Mouse (Mus musculus): ENCODE measurements around the gene 1700010B08Rik. TPM values are rescaled to one million over a fixed set of nuclear protein-coding genes. Genes with fewer than 3 reads are reported as not detected.

1700010B08Rik gene
- polyA plus RNA-seq, 1 experiment from 2014 or later = not detected

Small RNAs within 50 kb of the gene (microRNA-seq; reads per million reads assigned to microRNA genes)
- gene Mir6340 = not detected

Other genes with a start within 250 kb of the 1700010B08Rik start
- not detected in 2 replicates for gene 1700021F07Rik, start 196.8 kb upstream of the 1700010B08Rik start, polyA plus RNA-seq (2014; fragmentation: Nextera tagmentation; extraction: Ambion mirVana)
- gene Ankrd60, start 141.1 kb upstream of the 1700010B08Rik start, polyA plus RNA-seq (2014; fragmentation: Nextera tagmentation; extraction: Ambion mirVana) = not detected in 2 replicates
- gene Rab22a, start 59.7 kb upstream of the 1700010B08Rik start, polyA plus RNA-seq (2014; fragmentation: Nextera tagmentation; extraction: Ambion mirVana) = 37.3 and 38.2 TPM in 2 replicates
- 13.7 and 13.8 TPM in 2 replicates for gene Vapb, start 18.1 kb downstream of the 1700010B08Rik start, polyA plus RNA-seq (2014; fragmentation: Nextera tagmentation; extraction: Ambion mirVana)

Data from midbrain, embryonic 11.5 days (tissue).